Mouse (Mus musculus) megakaryocyte, embryonic 14.5 days (primary cell): Measurements from ENCODE around the gene Eme2.

Experiments used
- FLI1 ChIP-seq: IDR thresholded peaks from 2 replicates; pipeline ENCODE4 v1.6.1; 2012; ENCODE audit warnings: low read length, inconsistent platforms, mixed read lengths
- GATA1 ChIP-seq: IDR thresholded peaks from 3 replicates; pipeline ENCODE4 v1.6.1; 2012; ENCODE audit warnings: mixed read lengths, low read length, inconsistent platforms, borderline replicate concordance

DNA sequence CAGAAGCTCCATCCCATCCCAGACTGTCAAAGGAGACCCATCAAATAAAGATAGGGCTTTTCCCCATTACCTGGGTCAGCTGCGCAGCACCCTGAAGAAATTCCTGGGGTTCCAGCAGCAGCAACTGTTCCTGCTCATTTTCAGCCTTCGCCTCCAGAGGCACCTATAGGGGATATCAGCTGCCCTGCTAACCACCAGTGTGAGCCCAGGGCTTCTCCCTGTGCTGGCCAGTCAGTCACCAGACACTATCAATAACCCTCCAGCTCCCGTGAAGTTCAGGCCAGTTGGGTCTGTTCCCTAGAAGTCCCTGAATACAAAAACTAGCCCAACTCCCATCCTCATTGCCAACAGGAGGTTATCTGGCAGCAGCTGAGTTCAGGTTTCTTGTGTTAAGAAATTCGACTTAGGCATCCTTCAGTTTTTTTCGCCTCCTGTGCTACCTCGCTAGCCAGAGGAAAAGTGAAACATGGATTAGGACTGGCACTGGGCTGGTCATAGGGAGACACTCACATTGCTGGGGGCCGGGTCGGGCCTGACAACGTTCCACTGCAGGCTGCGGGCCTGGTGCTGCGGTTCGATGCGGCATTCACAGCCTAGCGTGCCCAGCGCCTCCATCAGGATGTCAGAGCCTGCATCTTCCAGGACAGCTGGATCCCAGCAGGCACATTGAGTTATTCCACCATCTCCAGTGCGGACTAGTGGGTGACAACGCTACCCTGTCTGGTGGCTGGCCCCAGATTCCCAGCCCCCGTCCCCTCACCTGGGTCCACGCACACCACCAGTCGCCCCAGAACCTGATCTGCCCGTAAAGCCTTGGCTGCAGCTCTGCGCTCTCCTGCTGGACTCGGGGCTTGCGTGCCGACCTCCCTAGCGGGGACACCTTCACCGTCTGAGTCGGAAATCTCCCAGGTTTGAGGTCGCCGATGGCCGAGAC, 559 bp downstream of the Eme2 start:
- no peak for TF ChIP-seq GATA1
- no peak for TF ChIP-seq FLI1
